ENCODE assay signal across 10 mouse cellular contexts in the genomic region with DNA sequence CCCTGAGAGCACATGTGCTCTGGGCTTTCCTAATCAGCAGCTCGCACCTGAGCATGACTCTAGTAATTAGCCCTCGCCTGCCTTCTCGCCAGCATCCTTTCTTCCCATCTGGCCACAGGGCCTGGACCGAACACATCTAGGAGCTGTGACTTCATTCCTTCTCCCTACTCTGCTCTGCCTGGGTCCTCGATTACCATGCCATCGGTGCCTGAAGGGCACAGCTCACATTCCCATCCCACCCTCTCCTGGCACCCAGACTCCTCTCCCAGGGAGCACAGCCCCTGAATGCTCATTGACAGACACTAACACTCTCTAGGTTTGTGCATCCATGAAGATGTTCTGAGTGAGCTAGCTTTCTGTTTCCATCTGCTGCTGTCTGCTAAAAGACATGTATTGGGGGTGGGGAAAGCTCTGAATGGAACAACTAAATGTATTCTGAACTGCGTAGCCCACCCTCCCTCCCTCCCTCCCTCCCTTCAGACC.
DNase-seq lines count a peak whose midpoint lies in the region; ATAC-seq lines count a peak whose summit lies in the region.
"Had no signal": no experiment of that assay in that cellular context is flagged by ENCODE, and none has a peak within 500 bp of the region (broad histone marks: within the 10 kb centered on the region; RNA-seq: fewer than 3 reads in every experiment).

No protein-coding gene starts in this region.

- H3K4me3 ChIP-seq in forebrain, embryonic 15.5 days = no peak overlapping the region
- peak overlapping the region; percentile 30; the same call in 1 of the 2 replicates for H3K4me3 ChIP-seq in midbrain, embryonic 10.5 days
- H3K4me3 ChIP-seq: intestine, embryonic 15.5 days had no signal

- DNase-seq in testis, postnatal 10 days (ENCODE audit: low spot score) = peak; percentile 25
- no peak for DNase-seq in testis, postnatal 14 days (ENCODE audit: low spot score)
- no peak for DNase-seq in midbrain, embryonic 10.5 days (ENCODE audit: low spot score)
- DNase-seq in ovary, adult 18-20 months (ENCODE audit: low spot score) = no peak
- DNase-seq in MN1 (ENCODE audit: low spot score) = no peak
- DNase-seq: cerebellum, adult 2 months had no signal

- peak; percentile 49 for ATAC-seq in forebrain, embryonic 15.5 days (replicated peaks)
- no peak for ATAC-seq in activated CD4-positive, CD25-positive, alpha-beta regulatory T cell, adult 4 months
- ATAC-seq: intestine, embryonic 15.5 days had no signal

- 26% methylated on average over 7 of the region's 7 CpGs for WGBS in forebrain, embryonic 15.5 days
- 54% methylated on average over 7 of the region's 7 CpGs for WGBS in midbrain, embryonic 10.5 days

- no peaks in the 10 kb centered on the region for H3K36me3 ChIP-seq in forebrain, embryonic 15.5 days
- H3K36me3 ChIP-seq in midbrain, embryonic 10.5 days = no peaks in the 10 kb centered on the region
- H3K36me3 ChIP-seq: intestine, embryonic 15.5 days had no signal

- H3K27ac ChIP-seq in forebrain, embryonic 15.5 days (replicated peaks) = peak overlapping the region; percentile 77
- peak overlapping the region; percentile 80 for H3K27ac ChIP-seq in midbrain, embryonic 10.5 days (replicated peaks)
- H3K27ac ChIP-seq: intestine, embryonic 15.5 days; liver, embryonic 14.5 days had no signal

- no peaks in the 10 kb centered on the region for H3K27me3 ChIP-seq in forebrain, embryonic 15.5 days
- H3K27me3 ChIP-seq in midbrain, embryonic 10.5 days (ENCODE audit: low read depth, poor library complexity, severe bottlenecking) = no peaks in the 10 kb centered on the region
- H3K27me3 ChIP-seq: intestine, embryonic 15.5 days had no signal

- peaks cover 73% of the 10 kb centered on the region for H3K4me1 ChIP-seq in forebrain, embryonic 15.5 days
- peaks cover 65% of the 10 kb centered on the region for H3K4me1 ChIP-seq in midbrain, embryonic 10.5 days

- H3K9ac ChIP-seq in forebrain, embryonic 15.5 days (replicated peaks) = no peak overlapping the region
- H3K9ac ChIP-seq: intestine, embryonic 15.5 days; liver, embryonic 14.5 days had no signal

- no peaks in the 10 kb centered on the region for H3K9me3 ChIP-seq in forebrain, embryonic 15.5 days
- no peaks in the 10 kb centered on the region for H3K9me3 ChIP-seq in midbrain, embryonic 10.5 days (replicated peaks)
- H3K9me3 ChIP-seq: intestine, embryonic 15.5 days had no signal

- peak overlapping the region; percentile 1; the same call in 1 of the 2 replicates for H3K4me2 ChIP-seq in forebrain, embryonic 15.5 days (replicated peaks)
- H3K4me2 ChIP-seq: intestine, embryonic 15.5 days had no signal
